Mouse (Mus musculus) bone marrow macrophage, adult 2 months (primary cell): ENCODE measurements at regions not wholly inside any gene's neighbourhood (a gene's known extent, or its start where the extent isn't known, plus 50 kb on each side); places are given as distances from the start of the nearest gene placed in this dataset.

Experiments
- CTCF ChIP-seq: IDR thresholded peaks from 2 replicates; pipeline ENCODE4 v1.5.1; 2012; ENCODE audit warnings: low read depth, mild to moderate bottlenecking, low read length, moderate library complexity
- POLR2A ChIP-seq: IDR thresholded peaks from 2 replicates; pipeline ENCODE4 v1.6.1; 2012; ENCODE audit warnings: mild to moderate bottlenecking, low read depth, low read length, borderline replicate concordance

GRCm38 (mm10) chr6:91589181-91589580, 73.5 kb downstream of the Lsm3 start:
- TF ChIP-seq CTCF (no peak), POLR2A (no peak)
